Mouse (Mus musculus) B cell, adult 2 months (primary cell): ENCODE results near the gene Ggt1.
"Not testable (repeated sequence)": the region's sequence is repeated elsewhere in the genome, so short reads cannot be mapped to it uniquely, and the experiment has no call there.

Experiments
- DNase-seq, 2 experiments: peaks; one replicate each; pipeline ENCODE4 v3.0.0; 2022

Ggt1 gene

DNA sequence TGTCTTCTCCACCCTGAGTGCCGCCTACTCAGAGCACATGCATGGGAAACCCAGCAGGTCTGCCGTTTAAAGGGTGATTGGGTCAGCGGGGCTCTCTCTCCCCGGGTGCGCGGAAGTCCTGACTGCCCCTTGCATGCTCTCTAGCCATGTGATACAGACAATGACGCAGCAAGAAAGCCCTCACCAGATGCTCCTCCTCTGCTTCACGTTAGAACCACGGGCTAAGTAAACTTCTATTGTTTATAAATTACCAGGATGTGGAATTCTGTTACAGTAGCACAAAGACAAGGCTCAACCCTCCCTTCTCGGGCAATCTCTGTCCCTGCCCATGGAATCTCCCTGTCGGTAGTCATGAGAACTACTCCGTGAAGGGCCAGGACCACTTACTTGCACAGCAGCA, 10.2 kb upstream of the Ggt1 start:
- DNase-seq = no peak

DNA sequence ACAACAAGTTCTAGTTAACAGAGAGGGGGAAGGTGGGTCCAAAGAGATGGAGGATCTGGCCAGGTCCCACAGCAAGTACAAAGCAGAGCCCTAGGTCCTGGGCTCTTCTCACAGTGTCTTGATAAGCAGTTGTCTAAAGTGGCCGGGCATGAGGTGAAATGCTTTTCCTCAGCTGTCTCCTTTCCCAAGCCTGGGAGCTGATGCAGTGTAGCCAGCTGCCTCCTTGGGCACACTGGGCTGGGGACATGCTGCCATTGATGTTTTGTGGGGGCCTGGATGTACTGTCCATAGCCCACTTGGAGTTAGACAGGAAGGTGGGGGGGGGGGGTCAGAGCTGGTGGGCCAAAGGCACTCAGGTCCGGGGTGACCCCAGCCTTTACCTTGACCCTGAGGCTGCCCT, 9.3 kb upstream of the Ggt1 start:
- no peak for DNase-seq

- no peak for DNase-seq
Measured at GRCm38 (mm10) chr10:75552701-75553450, 8.5 kb upstream of the Ggt1 start.

GRCm38 (mm10) chr10:75554090-75554489, 7.3 kb upstream of the Ggt1 start:
- DNase-seq = no peak

- DNase-seq = no peak
Measured at GRCm38 (mm10) chr10:75555557-75555956, 5.8 kb upstream of the Ggt1 start.

DNA sequence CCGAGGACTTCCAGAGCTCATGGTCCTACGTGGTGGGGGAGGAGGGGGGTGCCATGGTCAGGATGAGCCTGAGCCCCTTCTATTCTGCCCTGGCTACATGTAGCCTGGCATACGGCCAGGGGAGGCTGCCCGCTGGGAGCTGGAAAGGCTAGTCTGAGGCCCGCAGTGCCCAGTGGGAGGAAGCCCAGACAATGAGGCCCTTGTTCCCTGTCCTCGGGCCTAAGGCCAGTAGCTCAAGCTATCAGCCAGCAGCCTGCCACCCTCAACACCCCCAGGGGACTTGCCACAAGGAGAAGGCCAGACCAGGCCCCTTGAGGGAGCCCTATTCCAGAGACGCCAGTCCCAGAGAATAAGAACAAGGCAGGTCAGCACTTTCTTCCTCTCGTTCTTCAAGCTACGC, 5.4 kb upstream of the Ggt1 start:
- DNase-seq = no peak

DNA sequence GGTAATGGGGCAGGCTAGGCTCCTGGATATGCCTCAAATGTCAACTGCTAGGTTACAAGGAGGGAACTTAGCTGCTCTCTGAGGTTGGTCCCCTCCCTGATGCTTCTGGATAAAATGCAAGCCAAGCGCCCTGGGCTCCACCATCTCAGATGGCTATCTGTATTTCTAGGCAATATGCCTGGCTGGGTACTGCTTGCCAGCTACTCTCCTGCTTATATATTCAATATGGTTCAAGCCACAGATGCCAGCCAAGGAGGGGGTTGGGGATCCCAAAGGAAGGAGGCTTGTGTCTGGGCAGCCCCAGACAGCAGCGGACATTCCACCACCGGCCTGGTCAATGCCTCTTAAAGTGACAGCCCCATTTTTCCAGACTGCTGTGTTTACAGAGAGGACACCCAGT, 2.9 kb upstream of the Ggt1 start:
- no peak for DNase-seq

GRCm38 (mm10) chr10:75559041-75559675, 2.2 kb upstream of the Ggt1 start:
- DNase-seq = no peak

GRCm38 (mm10) chr10:75559676-75560548, 1.5 kb upstream of the Ggt1 start, which contains the start of gene Lrrc75b:
Lrrc75b (minus strand) TSS chr10:75560330.
- DNase-seq = peak; percentile 14 to 20

DNA sequence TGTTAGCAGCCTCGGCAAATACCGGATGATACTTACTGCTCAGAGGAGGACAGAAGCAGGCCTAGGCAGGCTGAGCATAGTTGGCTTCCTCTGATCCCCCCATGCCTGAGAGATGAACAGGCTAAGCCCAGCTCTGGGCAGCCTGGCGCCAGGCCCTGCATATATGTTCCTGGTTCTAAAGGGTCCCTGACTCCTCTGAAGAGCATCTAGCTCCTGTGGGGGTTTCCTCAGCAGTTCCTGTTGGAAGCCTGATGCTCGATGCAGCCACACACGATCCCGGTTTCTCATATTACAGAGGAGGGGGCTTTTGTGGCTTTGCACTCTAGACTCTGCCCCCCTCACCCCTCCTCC, 880 bp upstream of the Ggt1 start:
- no peak for DNase-seq

- DNase-seq = no peak
Measured at GRCm38 (mm10) chr10:75562596-75562995, 1.2 kb downstream of the Ggt1 start.

DNA sequence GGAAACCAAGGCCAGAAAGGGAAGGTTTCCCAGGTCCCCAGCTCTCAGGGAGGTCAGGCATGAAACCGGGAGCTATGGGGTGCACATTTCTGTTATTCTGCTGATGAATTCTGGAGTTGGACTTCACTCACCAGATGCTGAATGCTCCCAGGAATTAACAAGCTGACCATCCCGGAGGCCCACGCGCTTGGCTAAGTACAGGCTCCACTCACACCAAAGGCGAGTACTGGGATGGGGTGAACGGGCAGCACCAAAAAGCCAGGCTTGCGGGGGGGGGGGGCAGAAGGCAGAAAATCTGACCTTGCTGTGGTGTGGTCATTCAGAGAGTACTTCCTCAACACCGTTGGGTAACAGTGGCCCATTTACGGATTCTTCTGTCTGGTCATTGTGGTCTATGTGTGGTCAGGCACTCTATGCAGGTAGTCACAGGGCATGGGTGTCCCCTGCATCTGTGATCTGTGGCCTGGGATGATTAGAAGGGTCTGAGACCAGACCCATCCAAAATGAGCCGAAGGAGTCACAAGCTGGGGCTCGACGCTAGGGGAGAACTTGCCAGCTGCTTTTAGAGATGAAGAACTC, 3.4 kb downstream of the Ggt1 start:
- DNase-seq = no peak

- DNase-seq = peak; percentile 52 to 59
Measured at GRCm38 (mm10) chr10:75565436-75565835, 4.0 kb downstream of the Ggt1 start.

GRCm38 (mm10) chr10:75565906-75566305, 4.5 kb downstream of the Ggt1 start:
- DNase-seq = no peak

DNA sequence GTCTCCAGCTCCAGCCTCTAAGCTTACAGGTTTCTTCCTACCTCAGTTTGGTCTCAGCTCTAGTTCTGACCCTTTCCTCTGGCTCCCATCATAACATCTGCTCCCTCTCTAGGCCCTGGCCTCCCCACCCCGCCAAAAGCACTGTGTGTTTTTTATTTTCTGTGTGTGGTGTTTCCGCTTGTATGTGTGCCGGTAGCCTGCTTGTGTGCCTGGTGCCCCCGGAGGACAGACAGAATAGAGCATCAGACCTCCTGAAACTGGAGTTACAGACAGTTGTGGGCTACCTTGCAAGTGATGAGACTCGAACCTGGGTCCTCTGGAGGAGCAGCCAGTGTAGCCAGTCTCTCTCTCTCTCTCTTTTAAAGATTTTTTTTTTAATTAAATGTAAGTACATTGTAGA, 4.9 kb downstream of the Ggt1 start:
- DNase-seq = no peak

DNA sequence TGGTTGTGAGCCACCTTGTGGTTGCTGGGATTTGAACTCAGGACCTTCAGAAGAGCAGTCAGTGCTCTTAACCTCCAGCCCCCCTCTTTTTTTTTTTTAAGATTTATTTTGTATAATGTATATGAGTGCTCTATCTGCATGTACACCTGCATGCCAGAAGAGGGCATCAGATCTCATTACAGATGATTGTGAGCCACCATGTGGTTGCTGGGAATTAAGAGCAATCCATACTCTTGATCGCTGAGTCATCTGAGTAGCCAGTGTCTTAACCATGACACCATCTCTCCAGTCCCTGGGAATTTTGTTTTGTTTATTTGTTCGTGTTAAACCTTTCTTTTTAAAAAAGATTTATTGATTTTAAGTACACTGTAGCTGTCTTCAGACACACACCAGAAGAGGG, 5.4 kb downstream of the Ggt1 start:
- DNase-seq = not testable (repeated sequence)

DNA sequence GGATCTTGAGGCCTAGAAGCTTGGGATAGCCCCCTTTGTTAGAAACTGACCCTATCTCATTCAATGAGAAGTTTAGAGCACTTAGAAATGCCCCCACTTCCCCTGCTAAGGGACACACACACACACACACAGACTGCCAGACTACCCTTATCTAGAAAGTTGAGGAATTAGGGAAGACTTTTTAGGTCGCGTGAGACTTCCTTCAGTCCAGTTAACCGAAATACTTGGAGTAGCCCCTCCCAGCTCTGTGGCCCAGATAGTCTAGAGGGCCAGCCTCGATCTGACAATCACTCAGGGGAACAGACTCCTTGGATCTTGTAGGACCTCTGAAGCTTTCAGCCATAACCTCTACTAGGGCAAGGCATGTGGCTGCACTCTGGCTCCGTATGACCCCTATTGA, 6.6 kb downstream of the Ggt1 start:
- DNase-seq = no peak

DNA sequence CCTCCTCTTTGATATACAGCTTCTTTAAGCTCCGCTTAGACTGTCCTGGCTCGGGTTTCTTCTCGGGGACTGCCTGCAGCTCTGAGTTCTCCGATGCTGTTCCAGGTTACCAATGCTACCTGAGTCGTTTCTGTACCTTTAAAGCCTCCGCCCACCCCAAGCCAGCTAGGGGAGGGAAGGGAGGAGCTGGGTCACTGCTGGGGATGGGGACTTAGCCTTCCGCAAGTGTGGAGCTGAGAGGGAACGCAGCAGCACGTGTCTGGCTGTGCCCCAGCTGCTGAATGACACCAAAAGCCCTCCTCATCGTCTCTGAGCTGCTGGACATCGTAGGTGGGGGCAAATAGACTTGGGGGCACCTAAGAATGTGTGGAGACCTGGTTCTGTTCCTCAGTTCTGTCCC, 7.0 kb downstream of the Ggt1 start:
- no peak for DNase-seq

- no peak for DNase-seq
Measured at GRCm38 (mm10) chr10:75568851-75569250, 7.4 kb downstream of the Ggt1 start.

- DNase-seq = no peak
Measured at GRCm38 (mm10) chr10:75570981-75571657, 9.7 kb downstream of the Ggt1 start.

GRCm38 (mm10) chr10:75571937-75572336, 10.5 kb downstream of the Ggt1 start:
- DNase-seq = no peak

DNA sequence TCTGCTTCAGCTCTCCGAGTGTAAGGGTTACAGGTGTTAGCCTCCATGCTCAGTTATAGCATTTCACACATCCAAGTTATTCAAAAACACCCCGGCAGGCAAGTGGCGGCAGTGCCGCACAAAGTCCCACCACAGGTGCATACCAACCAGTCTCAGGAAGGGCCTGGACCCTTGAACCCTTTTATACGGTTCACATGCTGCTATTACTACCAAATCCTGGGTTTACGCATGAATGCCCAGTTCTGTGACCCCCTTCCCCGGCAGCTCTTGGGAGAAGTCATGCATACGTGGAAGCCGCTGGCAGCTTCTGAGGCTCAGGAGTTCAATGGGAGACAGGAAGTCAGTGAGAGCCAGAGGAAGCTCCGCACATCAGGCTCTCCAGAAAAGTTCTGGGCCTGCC, 11.8 kb downstream of the Ggt1 start:
- no peak for DNase-seq

DNA sequence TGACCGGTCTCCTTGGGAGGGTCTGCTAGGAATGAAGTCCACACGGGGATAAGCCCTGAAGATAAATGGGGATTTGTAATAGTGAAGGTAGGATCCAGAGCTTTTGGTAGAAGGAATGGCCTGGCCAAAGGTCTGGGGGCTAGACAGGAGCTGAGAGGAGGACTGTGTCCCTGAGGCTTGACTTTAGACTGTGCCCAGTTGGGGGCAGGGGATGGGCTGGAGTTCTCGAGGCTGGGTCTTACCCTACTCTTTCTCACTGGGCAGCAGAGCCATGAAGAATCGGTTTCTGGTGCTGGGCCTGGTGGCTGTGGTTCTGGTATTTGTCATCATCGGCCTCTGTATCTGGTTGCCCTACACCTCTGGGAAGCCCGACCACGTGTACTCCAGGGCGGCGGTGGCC, 12.6 kb downstream of the Ggt1 start:
- DNase-seq = no peak
